Mouse (Mus musculus) CD4-positive helper T cell, adult 2 months (primary cell): ENCODE results near the gene Teddm3.
"Not testable (repeated sequence)": the region's sequence is repeated elsewhere in the genome, so short reads cannot be mapped to it uniquely, and the experiment has no call there.

ENCODE experiments used
- DNase-seq: peaks from one replicate; pipeline ENCODE4 v3.0.0-alpha.2; 2012; ENCODE audit warnings: low read depth, missing footprints, low spot score

The Teddm3 gene

DNA sequence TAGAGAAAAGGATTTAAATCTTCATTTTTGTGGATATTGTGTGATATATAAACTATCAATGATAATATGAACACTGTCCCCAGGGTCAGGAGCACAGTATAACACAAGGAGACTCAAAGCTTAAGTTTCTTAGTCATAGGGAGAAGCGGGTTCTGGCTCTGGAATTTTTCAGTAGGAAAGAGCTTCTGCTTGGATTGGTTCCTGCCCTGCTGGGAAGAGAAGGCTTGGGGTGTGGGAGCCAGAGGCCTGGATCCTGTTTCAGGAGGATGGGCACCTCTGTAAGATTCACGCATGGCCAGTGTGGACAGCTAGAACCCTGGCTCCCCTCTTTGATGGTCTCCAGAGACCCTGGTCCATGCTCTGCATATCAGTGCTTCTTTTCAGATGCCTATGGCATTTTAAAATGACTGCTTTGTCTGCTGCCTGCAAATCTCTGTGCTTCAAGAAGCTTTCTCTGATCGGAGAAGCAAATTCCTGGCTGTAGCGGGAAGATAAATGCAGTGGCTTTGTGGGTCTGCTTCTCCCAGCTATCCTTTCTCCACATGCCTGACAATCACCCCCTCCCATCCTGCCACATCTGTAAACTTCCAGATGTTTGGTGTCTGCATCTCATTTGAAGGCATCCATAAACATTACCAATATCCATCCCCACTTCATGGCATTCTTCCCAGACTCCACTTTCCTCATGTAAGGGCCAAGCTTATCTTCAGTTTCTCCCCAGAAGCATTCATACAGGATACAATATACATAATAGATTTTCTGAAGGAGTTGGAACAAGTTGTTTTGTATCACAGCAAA is 2.0 kb downstream of the Teddm3 start:
- DNase-seq: no peak

- DNase-seq: no peak
These were observed 3.9 kb downstream of the Teddm3 start for GRCm38 (mm10) chr16:21149896-21150295.

GRCm38 (mm10) chr16:21148451-21148850 is 5.3 kb downstream of the Teddm3 start:
- DNase-seq: not testable (repeated sequence)

DNA sequence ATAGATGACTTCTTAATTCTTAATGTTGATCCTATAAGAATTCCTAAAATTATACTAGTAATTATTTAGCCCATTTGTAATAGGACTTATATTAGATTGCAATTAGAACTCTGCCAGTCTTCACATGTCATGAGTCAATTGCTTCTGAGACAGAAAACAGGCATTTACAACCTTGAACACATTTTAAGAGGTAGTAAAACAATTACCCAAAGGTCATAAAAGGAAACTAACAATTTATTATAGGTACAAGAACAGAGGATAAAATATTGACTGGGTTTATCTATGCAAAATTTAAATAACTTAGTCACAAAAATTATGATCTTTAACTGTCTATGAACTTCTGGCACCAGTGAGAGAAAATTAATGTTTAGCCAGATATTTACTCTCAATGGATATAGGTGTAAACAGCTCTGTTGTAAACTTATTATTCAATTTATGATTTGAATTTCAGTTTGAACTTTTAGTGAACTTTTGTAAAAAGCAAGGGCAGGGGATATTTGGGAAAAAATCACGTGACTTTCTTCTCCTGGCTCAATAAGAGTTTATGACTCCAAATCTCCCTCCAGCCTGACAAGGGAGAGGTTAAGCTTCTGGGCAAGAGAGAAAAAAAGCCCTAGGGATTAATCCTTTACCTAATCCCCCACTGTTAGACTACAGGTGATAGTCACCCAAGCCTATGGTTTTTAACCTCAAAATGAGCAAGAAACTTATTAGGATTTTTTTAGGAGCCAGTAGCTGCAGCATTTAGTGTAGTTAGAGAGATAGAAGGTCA is 17.3 kb downstream of the Teddm3 start:
- no peak for DNase-seq

GRCm38 (mm10) chr16:21127666-21128065 is 26.1 kb downstream of the Teddm3 start:
- DNase-seq: not testable (repeated sequence)

DNA sequence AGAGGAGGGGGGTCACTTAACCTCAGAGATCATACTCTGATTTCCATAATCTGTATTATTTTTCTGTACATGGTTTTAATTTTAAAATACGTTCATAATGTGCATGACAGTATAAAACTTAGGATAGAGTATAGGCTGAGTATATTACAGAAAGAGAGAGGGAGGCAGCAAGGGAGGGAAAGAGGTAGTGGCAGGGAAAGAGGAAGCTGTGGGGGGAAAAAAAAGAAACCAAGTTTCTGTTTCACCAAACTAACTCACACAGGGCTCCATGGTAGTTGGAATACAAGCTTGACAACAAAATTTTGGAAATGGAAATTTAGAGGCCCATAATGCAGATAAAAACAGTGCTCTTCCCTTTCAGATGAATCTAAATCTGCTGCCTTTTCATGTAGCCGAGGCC is 31.0 kb downstream of the Teddm3 start:
- not testable (repeated sequence) for DNase-seq

DNA sequence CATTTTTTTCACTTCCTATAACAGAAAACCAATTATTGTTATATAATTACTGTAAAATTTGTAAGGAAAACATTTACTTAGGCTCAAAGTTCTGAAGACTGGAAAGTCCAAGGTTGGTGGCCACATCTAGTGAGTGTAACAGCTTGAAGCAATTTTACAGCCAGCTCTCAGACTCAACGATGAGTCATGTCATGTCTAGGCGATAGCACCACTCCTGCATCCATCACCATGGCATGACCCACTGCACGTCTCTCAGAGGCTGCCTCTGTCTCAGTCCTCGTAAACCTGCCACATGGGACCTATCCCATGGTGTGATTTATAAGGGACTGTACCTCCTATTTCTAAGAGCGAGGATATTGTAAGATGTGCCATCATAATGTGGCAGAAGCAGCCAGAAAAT is 37.7 kb downstream of the Teddm3 start:
- no peak for DNase-seq

DNA sequence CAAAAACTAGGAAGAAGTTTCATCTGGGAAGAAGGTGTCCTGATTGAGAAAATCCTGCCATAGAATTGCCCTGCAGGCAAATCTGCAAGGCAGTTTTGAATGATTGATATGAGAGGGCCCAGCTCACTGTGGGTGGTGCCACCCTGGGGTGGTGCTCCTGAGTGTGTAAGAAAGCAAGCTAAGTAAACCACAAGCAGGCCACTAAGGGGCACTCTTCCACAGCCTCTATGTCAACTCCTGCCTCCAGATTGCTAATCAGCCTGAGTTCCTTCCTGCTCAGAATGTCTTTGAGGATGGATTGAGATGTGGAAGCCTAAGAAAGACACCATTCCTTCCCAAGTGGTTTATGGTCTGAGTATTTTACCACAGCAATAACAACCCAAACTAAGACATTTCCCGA is 44.3 kb downstream of the Teddm3 start:
- DNase-seq: no peak
